In genomic region chr1:92069932-92070677, GRCm38 (mm10) we compare ENCODE assay signal across 15 mouse cellular contexts.
DNase-seq lines count a peak whose midpoint lies in the region; ATAC-seq and TF ChIP-seq lines count a peak whose summit lies in the region.
"Had no signal": no experiment of that assay in that cellular context is flagged by ENCODE, and none has a peak within 500 bp of the region (broad histone marks: within the 10 kb centered on the region; RNA-seq: fewer than 3 reads in every experiment).

No protein-coding gene starts in this region.

- H3K9ac ChIP-seq in forebrain, postnatal 0 days = no peak overlapping the region
- H3K9ac ChIP-seq in midbrain, embryonic 12.5 days (replicated peaks) = no peak overlapping the region
- no peak overlapping the region for H3K9ac ChIP-seq in kidney, embryonic 15.5 days
- H3K9ac ChIP-seq: embryonic facial prominence, embryonic 12.5 days; liver, embryonic 13.5 days had no signal

- no peak; the same call in 1 of the 2 replicates for ATAC-seq in forebrain, postnatal 0 days
- ATAC-seq in midbrain, embryonic 12.5 days (ENCODE audit: low FRiP score, low read depth) = peak; percentile 88
- ATAC-seq in kidney, embryonic 15.5 days (replicated peaks; ENCODE audit: low FRiP score) = no peak

- H3K4me2 ChIP-seq in forebrain, postnatal 0 days (ENCODE audit: low read depth) = no peak overlapping the region
- H3K4me2 ChIP-seq in midbrain, embryonic 12.5 days (replicated peaks) = no peak overlapping the region
- no peak overlapping the region for H3K4me2 ChIP-seq in kidney, embryonic 15.5 days
- H3K4me2 ChIP-seq: embryonic facial prominence, embryonic 12.5 days; liver, embryonic 13.5 days had no signal

- no peaks in the 10 kb centered on the region for H3K27me3 ChIP-seq in forebrain, postnatal 0 days (ENCODE audit: insufficient read depth, low read length)
- no peaks in the 10 kb centered on the region for H3K27me3 ChIP-seq in midbrain, embryonic 12.5 days
- no peaks in the 10 kb centered on the region for H3K27me3 ChIP-seq in kidney, embryonic 15.5 days
- H3K27me3 ChIP-seq: embryonic facial prominence, embryonic 12.5 days; liver, embryonic 13.5 days had no signal

- H3K27ac ChIP-seq in forebrain, postnatal 0 days (ENCODE audit: low read depth, low read length) = 0 out of 2 replicates have a peak overlapping the region, but pooled peaks have one; percentile 10
- peak overlapping the region; percentile 83 for H3K27ac ChIP-seq in midbrain, embryonic 12.5 days (replicated peaks)
- H3K27ac ChIP-seq in kidney, embryonic 15.5 days = no peak overlapping the region
- H3K27ac ChIP-seq: embryonic facial prominence, embryonic 12.5 days; kidney, postnatal 0 days; liver, embryonic 13.5 days had no signal

- H3K4me3 ChIP-seq in forebrain, postnatal 0 days (ENCODE audit: low read depth, low read length) = no peak overlapping the region
- H3K4me3 ChIP-seq in midbrain, embryonic 12.5 days = no peak overlapping the region
- no peak overlapping the region for H3K4me3 ChIP-seq in kidney, embryonic 15.5 days (replicated peaks)
- H3K4me3 ChIP-seq: embryonic facial prominence, embryonic 12.5 days; liver, embryonic 13.5 days had no signal

- H3K36me3 ChIP-seq in forebrain, postnatal 0 days (ENCODE audit: insufficient read depth) = no peaks in the 10 kb centered on the region
- H3K36me3 ChIP-seq in midbrain, embryonic 12.5 days = no peaks in the 10 kb centered on the region
- H3K36me3 ChIP-seq in kidney, embryonic 15.5 days = no peaks in the 10 kb centered on the region
- H3K36me3 ChIP-seq: embryonic facial prominence, embryonic 12.5 days; liver, embryonic 13.5 days had no signal

- H3K4me1 ChIP-seq in forebrain, postnatal 0 days (ENCODE audit: insufficient read depth) = 0 out of 2 replicates have a peak, but pooled peaks cover 4% of the 10 kb centered on the region
- peaks cover 13% of the 10 kb centered on the region for H3K4me1 ChIP-seq in midbrain, embryonic 12.5 days
- H3K4me1 ChIP-seq in kidney, embryonic 15.5 days = no peaks in the 10 kb centered on the region
- H3K4me1 ChIP-seq: embryonic facial prominence, embryonic 12.5 days; liver, embryonic 13.5 days had no signal

- 6% methylated on average over 2 of the region's 2 CpGs for WGBS in forebrain, postnatal 0 days
- 12% methylated on average over 2 of the region's 2 CpGs for WGBS in midbrain, embryonic 12.5 days
- 46% methylated on average over 2 of the region's 2 CpGs for WGBS in kidney, embryonic 15.5 days

- H3K9me3 ChIP-seq in forebrain, postnatal 0 days (ENCODE audit: low read length) = no peaks in the 10 kb centered on the region
- no peaks in the 10 kb centered on the region for H3K9me3 ChIP-seq in midbrain, embryonic 12.5 days
- H3K9me3 ChIP-seq in kidney, embryonic 15.5 days (replicated peaks) = no peaks in the 10 kb centered on the region
- H3K9me3 ChIP-seq: embryonic facial prominence, embryonic 12.5 days; G1E; liver, embryonic 13.5 days had no signal

- no peak for TF ChIP-seq CTCF in forebrain, postnatal 0 days (IDR thresholded peaks at IDR 0.05; ENCODE audit: low read depth)

- DNase-seq in thymus, postnatal 0 days (ENCODE audit: low spot score) = peak; percentile 28
- no peak for DNase-seq in thymus, postnatal 10 days (ENCODE audit: low spot score in 2 of 2)
- no peak for DNase-seq in forebrain, postnatal 0 days
- DNase-seq in T-cell, adult 2 months (ENCODE audit: low spot score) = no peak
- no peak for DNase-seq in adrenal gland, postnatal 14 days
- DNase-seq: cerebellum, adult 18-20 months; layer of hippocampus, adult 9-11 months; left cerebral cortex, postnatal 4 days; liver, embryonic 13.5 days; lung, postnatal 10 days had no signal
